Mouse (Mus musculus) lung, embryonic 14.5 days (tissue): ENCODE data around the gene Slc38a2. TPM values are rescaled to one million over a fixed set of nuclear protein-coding genes. Genes with fewer than 3 reads are reported as not detected.

Experiments
- ATAC-seq: fragments of 200-750 bp; cut with Nextera tagmentation; 2 replicates; pipeline ENCODE4 v1.8.0; 2017; ENCODE audit warnings: mild to moderate bottlenecking, moderate TSS enrichment, moderate library complexity; ENCODE audit not compliant: insufficient read depth
- DNase-seq: peaks from one replicate; pipeline ENCODE4 v3.0.0-alpha.2; 2015
- H3K27ac ChIP-seq: fragments of 300-500 bp; sonication (generic); 2 replicates; pipeline ENCODE4 v1.5.1; 2014; ENCODE audit warnings: low read depth, mild to moderate bottlenecking, moderate library complexity
- H3K27me3 ChIP-seq: fragments of 300-500 bp; sonication (generic); 2 replicates; pipeline ENCODE4 v1.6.1; 2014; ENCODE audit warnings: low read length, control low read depth; ENCODE audit not compliant: insufficient read depth
- H3K36me3 ChIP-seq: fragments of 300-500 bp; sonication (generic); 2 replicates; pipeline ENCODE4 v1.6.1; 2014; ENCODE audit warnings: control low read depth; ENCODE audit not compliant: insufficient read depth
- H3K4me1 ChIP-seq: fragments of 300-500 bp; sonication (generic); 2 replicates; pipeline ENCODE4 v1.6.1; 2014; ENCODE audit warnings: antibody characterized with exemption, control low read depth; ENCODE audit not compliant: insufficient read depth
- H3K4me2 ChIP-seq: fragments of 300-500 bp; sonication (generic); 2 replicates; pipeline ENCODE4 v1.6.1; 2014; ENCODE audit warnings: mild to moderate bottlenecking
- H3K4me3 ChIP-seq: fragments of 300-500 bp; sonication (generic); 2 replicates; pipeline ENCODE4 v1.5.1; 2014; ENCODE audit warnings: low read depth, low read length
- H3K9ac ChIP-seq: fragments of 300-500 bp; sonication (generic); 2 replicates; pipeline ENCODE4 v1.6.1; 2014
- H3K9me3 ChIP-seq: fragments of 300-500 bp; sonication (generic); 2 replicates; pipeline ENCODE4 v1.6.1; 2016; ENCODE audit warnings: low read depth, low read length, control low read depth
- CTCF ChIP-seq: IDR thresholded peaks from 2 replicates; pipeline ENCODE4 v1.5.1; 2016; ENCODE audit warnings: antibody characterized with exemption, low read depth
- WGBS: fragments of 180-500 bp; shearing (Covaris S2); extraction: QIAGEN DNeasy Blood & Tissue Kit; methylation state at CpG from one replicate; pipeline ENCODE4 v1.1.7; 2014; 5-methylcytosine and 5-hydroxymethylcytosine counted together
- polyA plus RNA-seq: library from polyadenylated mRNA; unstranded; fragments of >200 nt; fragmentation: Nextera tagmentation; extraction: Ambion mirVana; gene quantifications from 2 replicates; pipeline ENCODE4 v1.2.1, GENCODE M21; 2014

The Slc38a2 gene
- polyA plus RNA-seq, 1 experiment from 2014 or later = 182 TPM

DNA sequence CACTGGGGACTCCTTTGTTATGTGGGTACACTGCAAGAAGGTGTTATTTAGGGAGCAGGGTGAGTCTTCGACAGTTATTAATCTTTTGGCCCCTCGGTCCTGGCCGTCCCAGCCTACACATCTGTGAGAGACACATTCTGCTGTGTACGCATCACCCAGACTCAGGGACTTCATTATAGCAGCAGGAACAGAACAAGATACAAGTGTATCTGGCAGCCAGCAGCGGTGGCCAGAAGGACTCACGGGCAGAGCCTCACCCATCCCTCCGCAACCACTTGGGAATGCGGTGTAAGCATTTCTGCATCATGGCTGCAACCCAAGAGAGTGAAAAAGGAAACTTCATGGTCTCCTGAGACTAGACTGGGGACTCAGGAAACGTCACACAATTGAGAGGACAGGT is 30.9 kb upstream of the Slc38a2 start:
- no peak overlapping the region for H3K9ac ChIP-seq
- no peak overlapping the region for H3K4me3 ChIP-seq
- DNase-seq = no peak

DNA sequence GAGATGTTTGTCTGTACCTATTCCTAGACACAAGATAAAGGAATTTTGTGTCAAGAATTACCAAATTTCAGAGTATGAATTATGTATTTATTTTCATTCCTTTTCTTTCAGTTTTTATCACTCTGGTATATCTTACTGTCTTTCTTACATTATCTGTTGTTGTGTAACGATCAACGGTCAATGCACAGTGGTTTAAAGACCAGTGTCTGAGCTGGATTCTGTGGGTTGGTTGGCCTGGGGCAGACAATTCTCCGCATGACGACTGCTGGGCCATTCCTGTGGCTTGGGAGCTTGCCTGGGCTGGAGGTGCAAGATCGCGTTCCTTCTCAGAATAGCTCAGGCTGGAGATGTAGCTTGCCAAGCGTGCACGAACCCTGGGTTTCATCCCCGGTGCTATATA is 30.3 kb upstream of the Slc38a2 start:
- TF ChIP-seq CTCF = no peak
- Histone ChIP-seq H3K9me3 (no peaks in the 10 kb centered on the region), H3K9ac (no peak overlapping the region), H3K27me3 (no peaks in the 10 kb centered on the region), H3K27ac (no peak overlapping the region), H3K4me1 (peaks cover 14% of the 10 kb centered on the region), H3K4me3 (no peak overlapping the region), H3K4me2 (no peak overlapping the region), H3K36me3 (no peaks in the 10 kb centered on the region)
- DNase-seq = no peak
- WGBS = 79% methylated on average over 9 of the region's 9 CpGs
- no peak for ATAC-seq

More for the DNA sequence above, 30.9 kb upstream of the Slc38a2 start:
- Histone ChIP-seq H3K27me3 (no peaks in the 10 kb centered on the region), H3K36me3 (no peaks in the 10 kb centered on the region), H3K4me1 (peaks cover 14% of the 10 kb centered on the region), H3K27ac (no peak overlapping the region), H3K9me3 (no peaks in the 10 kb centered on the region), H3K4me2 (no peak overlapping the region)
- WGBS = 83% methylated on average over 9 of the region's 9 CpGs
- ATAC-seq = no peak
- no peak for TF ChIP-seq CTCF

DNA sequence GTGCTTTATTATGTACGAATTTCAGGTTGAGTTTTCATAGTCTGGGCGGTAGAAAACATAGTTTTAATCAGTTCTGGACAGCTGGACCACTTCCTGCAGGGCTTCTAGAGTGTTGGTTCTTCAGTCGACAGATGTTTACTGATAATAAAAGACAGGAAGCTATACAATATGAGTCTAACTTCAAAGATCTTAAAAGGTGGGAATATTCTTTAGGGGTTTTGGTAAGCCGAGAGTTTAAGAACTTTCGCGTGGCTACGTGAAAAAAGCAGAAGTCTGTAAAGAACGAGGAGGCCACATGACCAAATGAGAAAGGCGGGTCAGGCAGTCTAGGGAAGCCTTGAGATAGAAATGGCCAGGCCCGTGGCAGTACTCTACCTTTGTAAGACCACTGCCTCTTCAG is 29.5 kb upstream of the Slc38a2 start:
- DNase-seq = peak; percentile 63
- no peaks in the 10 kb centered on the region for H3K9me3 ChIP-seq
- peaks cover 11% of the 10 kb centered on the region for H3K4me1 ChIP-seq
- peak overlapping the region; percentile 48; the same call in 1 of the 2 replicates for H3K27ac ChIP-seq
- 23% methylated on average over 10 of the region's 10 CpGs for WGBS
- H3K36me3 ChIP-seq = no peaks in the 10 kb centered on the region
- no peak overlapping the region for H3K9ac ChIP-seq
- no peak overlapping the region for H3K4me3 ChIP-seq
- TF ChIP-seq CTCF = no peak
- no peak overlapping the region for H3K4me2 ChIP-seq
- H3K27me3 ChIP-seq = no peaks in the 10 kb centered on the region
- peak; percentile 35; the same call in 1 of the 2 replicates for ATAC-seq

DNA sequence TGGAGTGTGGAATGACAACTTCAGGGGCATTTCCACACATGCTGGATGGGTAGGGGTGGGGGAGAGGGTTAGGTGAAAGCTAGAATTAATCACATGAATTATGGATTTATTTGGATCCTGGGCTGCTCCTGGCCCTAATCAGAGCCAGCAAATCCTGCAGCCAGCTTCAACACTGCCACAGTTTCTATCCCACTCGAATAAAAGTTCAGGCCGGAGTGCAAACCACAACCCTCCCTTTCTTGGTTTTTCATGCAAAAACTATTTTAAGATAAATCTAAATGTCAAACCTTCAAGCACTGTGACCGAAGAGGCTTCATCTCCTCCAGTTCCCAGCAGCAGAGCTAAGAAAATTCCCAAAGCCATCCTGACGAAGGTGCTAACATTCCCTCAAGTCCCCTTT is 28.8 kb upstream of the Slc38a2 start:
- 49% methylated on average over 4 of the region's 4 CpGs for WGBS

DNA sequence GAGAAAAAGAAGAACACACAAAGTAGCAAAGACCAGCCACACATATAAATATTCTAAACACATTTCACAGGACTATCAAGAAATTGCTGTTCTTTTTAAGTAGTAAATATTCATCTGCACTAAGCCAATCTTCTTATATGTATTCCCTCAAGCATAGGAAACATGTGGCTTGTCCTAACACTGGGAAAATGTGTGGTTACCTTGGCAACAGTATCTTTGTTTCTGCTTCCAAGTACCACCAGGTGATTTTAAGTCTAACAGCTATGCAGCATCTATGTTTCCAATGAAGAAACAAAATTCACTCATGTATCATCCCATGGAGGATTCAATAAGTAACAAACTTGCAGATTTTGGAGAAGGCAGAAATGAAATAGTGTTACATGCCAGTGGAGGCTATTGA is 25.0 kb upstream of the Slc38a2 start:
- no peak for TF ChIP-seq CTCF
- Histone ChIP-seq H3K27me3 (no peaks in the 10 kb centered on the region), H3K4me3 (no peak overlapping the region), H3K9me3 (no peaks in the 10 kb centered on the region; the same call in 1 of the 2 replicates), H3K4me2 (no peak overlapping the region), H3K27ac (no peak overlapping the region), H3K9ac (no peak overlapping the region), H3K36me3 (no peaks in the 10 kb centered on the region), H3K4me1 (peaks cover 8% of the 10 kb centered on the region)
- no peak for ATAC-seq
- no peak for DNase-seq

More for the DNA sequence above, 28.8 kb upstream of the Slc38a2 start:
- no peaks in the 10 kb centered on the region for H3K9me3 ChIP-seq
- no peak overlapping the region for H3K4me2 ChIP-seq
- TF ChIP-seq CTCF = no peak
- H3K9ac ChIP-seq = no peak overlapping the region
- H3K4me3 ChIP-seq = no peak overlapping the region
- H3K27ac ChIP-seq = peak overlapping the region; percentile 48; the same call in 1 of the 2 replicates
- no peaks in the 10 kb centered on the region for H3K36me3 ChIP-seq
- no peak for ATAC-seq
- DNase-seq = no peak
- H3K27me3 ChIP-seq = no peaks in the 10 kb centered on the region
- peaks cover 9% of the 10 kb centered on the region for H3K4me1 ChIP-seq

DNA sequence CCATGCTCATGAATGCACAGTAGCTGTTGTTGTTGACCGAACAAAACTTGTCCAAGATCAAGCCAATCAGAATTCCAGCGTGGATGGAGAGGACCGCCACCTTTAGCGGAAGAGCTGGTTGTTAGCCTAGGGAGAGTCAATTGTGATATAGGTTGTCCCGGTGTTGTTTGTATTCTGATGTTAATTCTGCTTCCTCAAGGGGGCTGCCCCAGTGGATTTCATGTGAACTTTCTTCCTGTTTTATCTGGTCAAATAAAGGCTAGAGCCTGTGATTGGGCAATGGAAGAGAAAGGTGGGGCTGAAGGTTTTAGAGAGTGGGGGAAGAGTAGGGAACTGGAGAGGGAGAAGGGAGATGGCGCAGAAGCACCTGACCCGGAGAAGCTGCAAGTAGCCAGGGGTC is 22.7 kb upstream of the Slc38a2 start:
- DNase-seq (no peak), ATAC-seq (no peak)
- H3K27me3 ChIP-seq = no peaks in the 10 kb centered on the region
- H3K27ac ChIP-seq = no peak overlapping the region
- TF ChIP-seq CTCF = no peak
- H3K4me1 ChIP-seq = no peaks in the 10 kb centered on the region
- H3K4me3 ChIP-seq = no peak overlapping the region
- H3K9ac ChIP-seq = no peak overlapping the region
- H3K4me2 ChIP-seq = no peak overlapping the region
- no peaks in the 10 kb centered on the region for H3K36me3 ChIP-seq
- WGBS = 77% methylated on average over 7 of the region's 7 CpGs
- no peaks in the 10 kb centered on the region; the same call in 1 of the 2 replicates for H3K9me3 ChIP-seq

DNA sequence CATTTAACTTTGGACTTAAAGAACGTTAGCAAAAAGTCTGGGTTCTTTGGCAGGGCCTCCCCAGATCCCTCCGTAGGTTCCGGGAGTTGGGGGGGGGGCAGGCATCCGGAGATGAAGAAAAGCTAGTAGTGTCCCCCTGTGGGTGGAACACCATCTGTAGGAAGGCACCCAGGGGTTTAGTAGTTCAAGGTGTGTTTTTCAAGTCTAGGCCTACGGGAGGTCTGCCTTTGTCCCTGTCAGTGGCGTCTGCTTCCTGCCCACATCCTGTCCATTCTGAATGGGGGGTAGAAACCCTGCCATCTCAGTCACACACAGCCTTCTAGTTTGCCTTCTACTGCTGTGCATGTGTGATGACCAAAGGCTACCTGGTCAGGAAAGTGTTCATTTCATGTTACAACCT is 20.6 kb upstream of the Slc38a2 start:
- H3K9ac ChIP-seq = no peak overlapping the region
- H3K4me2 ChIP-seq = no peak overlapping the region
- WGBS = 75% methylated on average over 6 of the region's 6 CpGs
- H3K27me3 ChIP-seq = no peaks in the 10 kb centered on the region
- no peak for ATAC-seq
- no peaks in the 10 kb centered on the region; the same call in 1 of the 2 replicates for H3K9me3 ChIP-seq
- H3K4me1 ChIP-seq = no peaks in the 10 kb centered on the region
- no peak for TF ChIP-seq CTCF
- no peak for DNase-seq
- H3K27ac ChIP-seq = no peak overlapping the region
- no peaks in the 10 kb centered on the region for H3K36me3 ChIP-seq
- no peak overlapping the region for H3K4me3 ChIP-seq

DNA sequence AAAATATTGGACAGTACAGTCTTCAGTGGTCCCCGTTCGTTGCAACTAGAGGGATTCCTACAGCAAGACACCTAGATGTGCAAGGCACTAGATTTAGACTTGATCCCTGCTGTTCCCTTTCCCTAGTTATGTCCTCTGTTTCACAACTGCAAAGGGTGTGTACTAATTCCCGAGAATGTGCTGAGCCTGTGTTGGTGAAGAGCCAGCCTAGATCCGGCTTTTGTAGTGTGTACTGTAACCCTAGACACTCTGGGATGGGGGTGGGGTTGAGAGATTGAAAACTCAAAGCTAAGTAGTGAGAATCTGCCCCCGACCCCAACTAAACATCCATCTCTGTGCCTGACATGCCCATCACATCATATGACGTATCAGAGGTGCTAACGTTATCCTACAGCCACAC is 18.9 kb upstream of the Slc38a2 start:
- ATAC-seq (no peak), DNase-seq (peak; percentile 46)
- Histone ChIP-seq H3K4me1 (no peaks in the 10 kb centered on the region), H3K4me3 (no peak overlapping the region), H3K4me2 (no peak overlapping the region), H3K9ac (no peak overlapping the region), H3K36me3 (no peaks in the 10 kb centered on the region), H3K27me3 (no peaks in the 10 kb centered on the region), H3K27ac (no peak overlapping the region), H3K9me3 (no peaks in the 10 kb centered on the region; the same call in 1 of the 2 replicates)
- WGBS = 45% methylated on average over 7 of the region's 7 CpGs
- no peak for TF ChIP-seq CTCF
